Mouse (Mus musculus): ENCODE measurements around the gene Clmn.

- no peak for TF ChIP-seq CTCF (IDR thresholded peaks at IDR 0.05; ENCODE audit: control insufficient read depth, insufficient read depth, low read length)
- no peak for TF ChIP-seq POLR2A (IDR thresholded peaks at IDR 0.05; ENCODE audit: borderline replicate concordance, control insufficient read depth, low read depth, low read length)
These were observed 44.1 kb upstream of the Clmn start for GRCm38 (mm10) chr12:104908986-104909385.

Measured in bone marrow, adult 2 months (tissue).